Mouse (Mus musculus) right cerebral cortex, postnatal 4 days (tissue): ENCODE data around the gene Fut9.

Experiments used
- DNase-seq: peaks from one replicate; pipeline ENCODE4 v3.0.0-alpha.2; 2022

Fut9 gene

GRCm38 (mm10) chr4:25799476-25800283 is at the start of gene Fut9:
TSS of gene Fut9 (minus strand) at chr4:25800244.
- DNase-seq = peak; percentile 86

- DNase-seq = no peak
Measured at GRCm38 (mm10) chr4:25815783-25816182, 15.7 kb upstream of the Fut9 start.

GRCm38 (mm10) chr4:25813340-25813739 is 13.3 kb upstream of the Fut9 start:
- no peak for DNase-seq

GRCm38 (mm10) chr4:25810058-25810457 is 10.0 kb upstream of the Fut9 start:
- no peak for DNase-seq

GRCm38 (mm10) chr4:25801751-25802150 is 1.7 kb upstream of the Fut9 start:
- no peak for DNase-seq

GRCm38 (mm10) chr4:25800284-25800616 is 206 bp upstream of the Fut9 start:
- DNase-seq = no peak

- DNase-seq = no peak
Measured at GRCm38 (mm10) chr4:25799051-25799475, 981 bp downstream of the Fut9 start.

- no peak for DNase-seq
Measured at GRCm38 (mm10) chr4:25798412-25798811, 1.6 kb downstream of the Fut9 start.

- DNase-seq = no peak
Measured at GRCm38 (mm10) chr4:25796149-25796548, 3.9 kb downstream of the Fut9 start.

- no peak for DNase-seq
Measured at GRCm38 (mm10) chr4:25785276-25785675, 14.8 kb downstream of the Fut9 start.

GRCm38 (mm10) chr4:25768657-25769056 is 31.4 kb downstream of the Fut9 start:
- DNase-seq = no peak

- no peak for DNase-seq
Measured at GRCm38 (mm10) chr4:25763091-25763490, 37.0 kb downstream of the Fut9 start.

- DNase-seq = no peak
Measured at GRCm38 (mm10) chr4:25757909-25758548, 42.0 kb downstream of the Fut9 start.

- DNase-seq = no peak
Measured at GRCm38 (mm10) chr4:25741553-25741952, 58.5 kb downstream of the Fut9 start.

- DNase-seq = peak; percentile 10
Measured at GRCm38 (mm10) chr4:25738782-25739181, 61.3 kb downstream of the Fut9 start.

GRCm38 (mm10) chr4:25721576-25721975 is 78.5 kb downstream of the Fut9 start:
- DNase-seq = no peak

- no peak for DNase-seq
Measured at GRCm38 (mm10) chr4:25713907-25714306, 86.1 kb downstream of the Fut9 start.

GRCm38 (mm10) chr4:25684976-25685375 is 115.1 kb downstream of the Fut9 start:
- no peak for DNase-seq

- no peak for DNase-seq
Measured at GRCm38 (mm10) chr4:25664196-25664595, 135.8 kb downstream of the Fut9 start.

GRCm38 (mm10) chr4:25661204-25661727 is 138.8 kb downstream of the Fut9 start:
- DNase-seq = no peak

GRCm38 (mm10) chr4:25658792-25659191 is 141.3 kb downstream of the Fut9 start:
- no peak for DNase-seq

GRCm38 (mm10) chr4:25651902-25652301 is 148.1 kb downstream of the Fut9 start:
- no peak for DNase-seq

GRCm38 (mm10) chr4:25648107-25648506 is 151.9 kb downstream of the Fut9 start:
- no peak for DNase-seq

GRCm38 (mm10) chr4:25647593-25647992 is 152.5 kb downstream of the Fut9 start:
- no peak for DNase-seq
